Mouse (Mus musculus) left cerebral cortex, postnatal 14 days (tissue): ENCODE data around the gene Tmem94. TPM values are rescaled to one million over a fixed set of nuclear protein-coding genes. Genes with fewer than 3 reads are reported as not detected.
A peak's percentile ranks its signal among the peaks of the same experiment; 100 is the strongest.

Experiments used
- DNase-seq, 2 experiments: peaks; one replicate each; pipeline ENCODE4 v3.0.0; 2021 to 2022; ENCODE audit warnings: low spot score in 2 of 2, mixed read lengths in 1 of 2
- intact Hi-C: fragments of 180-260 bp; cut with DNase I; formaldehyde crosslinking; loops from one replicate; pipeline ENCODE4 v1.15.1; 2025
- total RNA-seq, 2 experiments: library from RNA; stranded (reverse); gene quantifications; 2 replicates each; pipeline ENCODE4 v1.2.3; 2021

Tmem94 gene
- total RNA-seq, 2 experiments from 2014 or later: 48.1 to 51.4 TPM

DNA sequence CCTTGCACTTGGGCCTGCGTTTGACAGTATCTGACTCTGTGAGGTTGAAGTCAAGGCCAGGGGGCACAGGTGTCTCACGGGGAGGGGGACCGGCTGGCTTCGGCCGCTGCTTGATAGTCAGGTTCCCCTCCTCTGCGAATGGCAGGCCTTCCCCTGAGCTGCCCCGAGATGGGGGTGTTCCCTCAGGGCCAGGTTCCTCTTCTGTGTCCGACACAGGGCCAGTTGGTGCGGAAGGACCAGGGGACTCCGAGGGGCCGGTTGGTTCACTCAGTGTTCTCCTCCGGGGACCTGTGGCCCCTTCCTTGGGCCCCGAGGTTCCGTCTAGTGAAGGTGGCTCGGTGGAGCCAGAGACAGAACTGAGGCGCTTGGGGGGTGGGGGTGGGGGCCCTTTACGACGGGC, 35.7 kb downstream of the Tmem94 start:
- intact Hi-C loops: no loop called here
- no peak for DNase-seq

DNA sequence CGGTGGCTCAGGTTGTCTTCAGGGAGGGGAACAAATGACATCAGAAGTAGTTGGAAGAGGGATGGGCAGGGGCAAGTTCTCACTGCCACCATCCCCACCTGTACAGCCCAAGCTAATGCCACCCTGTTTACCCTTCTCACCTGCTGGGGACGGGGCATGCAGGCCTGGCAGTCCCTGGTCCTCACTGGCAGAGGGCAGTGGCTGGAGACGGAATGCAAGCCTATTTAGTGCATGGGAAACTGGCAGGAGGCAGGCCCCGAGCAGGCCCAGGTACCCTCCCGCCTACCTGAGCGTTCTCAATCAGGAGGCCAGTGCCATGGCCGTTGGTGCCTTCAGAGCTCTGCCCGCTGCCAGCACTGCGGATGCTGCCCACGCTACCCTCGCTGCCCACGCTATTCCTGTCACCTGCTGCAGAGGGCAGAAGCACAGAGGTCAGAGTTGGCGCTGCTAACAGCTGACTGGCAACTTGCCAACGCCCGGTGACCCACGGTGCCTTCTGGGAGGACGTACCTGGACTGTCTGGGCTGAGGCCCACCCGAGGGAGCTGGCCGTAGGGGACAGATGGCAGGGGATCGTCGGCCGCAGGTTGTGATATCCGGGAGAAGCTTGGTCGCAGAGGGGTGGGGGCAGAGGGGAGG, 38.0 kb downstream of the Tmem94 start:
- DNase-seq: no peak
- intact Hi-C loops: no loop called here

DNA sequence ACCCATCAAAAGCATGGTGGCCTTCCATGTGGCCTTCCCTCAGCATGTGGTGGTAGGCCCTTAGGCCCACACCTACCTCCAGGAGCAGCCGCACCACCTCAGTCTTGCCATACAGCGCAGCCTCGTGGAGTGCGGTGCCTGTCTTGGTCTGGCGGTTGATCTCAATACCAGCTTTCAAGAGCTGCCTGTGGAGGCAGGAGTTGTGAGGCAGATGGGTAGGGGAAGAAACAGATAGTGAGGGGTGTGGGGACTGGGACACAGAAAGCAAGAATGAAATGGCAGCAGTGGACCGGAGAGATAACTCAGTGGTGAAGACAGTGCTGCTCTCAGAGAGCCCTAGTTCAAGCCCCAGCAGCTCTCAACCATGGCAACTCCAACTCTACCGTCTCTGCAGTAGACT, 39.8 kb downstream of the Tmem94 start:
- DNase-seq: no peak
- intact Hi-C loops: no loop called here

DNA sequence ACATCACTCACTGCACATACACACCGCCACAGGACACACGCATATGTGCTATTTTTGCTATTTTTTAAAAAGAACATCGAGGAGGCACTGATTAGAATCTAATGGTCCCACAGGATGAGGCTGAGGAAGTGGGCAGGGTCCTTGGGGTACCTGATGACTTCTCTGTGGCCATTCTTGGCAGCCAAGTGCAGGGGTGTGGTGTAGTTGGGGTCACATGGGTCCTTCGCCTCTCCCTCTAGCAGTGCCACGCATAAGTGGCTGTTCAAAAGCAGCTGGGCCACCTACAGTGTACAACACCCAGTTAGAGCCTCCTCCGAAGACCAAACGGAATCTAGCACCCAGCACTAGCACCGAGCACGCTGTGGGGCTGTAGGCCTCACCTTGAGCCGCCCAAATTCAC, 40.9 kb downstream of the Tmem94 start:
- DNase-seq: no peak
- intact Hi-C loops: no loop called here

DNA sequence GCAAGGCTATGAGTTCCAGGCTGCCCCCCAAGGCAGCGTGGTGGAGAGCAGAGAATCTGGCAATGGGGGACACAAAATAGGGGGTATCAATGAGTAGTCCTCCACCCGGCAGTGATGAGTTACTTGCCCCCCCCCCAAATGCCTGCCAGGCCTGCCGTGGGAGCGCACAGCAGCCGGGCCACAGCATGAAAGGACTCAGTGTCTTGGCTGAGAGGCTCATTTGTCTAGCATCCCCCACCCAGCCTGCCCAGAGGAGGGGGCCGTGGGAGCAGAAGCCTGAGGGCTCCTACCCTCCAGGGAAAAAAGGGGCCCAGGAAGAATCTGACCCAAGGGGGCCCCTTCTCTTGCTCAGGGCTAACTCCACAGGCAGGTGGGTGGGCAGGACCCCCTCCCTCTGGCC, 42.1 kb downstream of the Tmem94 start:
- peak in 1 of 2 experiments; percentile 39 for DNase-seq
- intact Hi-C loops: no loop called here

DNA sequence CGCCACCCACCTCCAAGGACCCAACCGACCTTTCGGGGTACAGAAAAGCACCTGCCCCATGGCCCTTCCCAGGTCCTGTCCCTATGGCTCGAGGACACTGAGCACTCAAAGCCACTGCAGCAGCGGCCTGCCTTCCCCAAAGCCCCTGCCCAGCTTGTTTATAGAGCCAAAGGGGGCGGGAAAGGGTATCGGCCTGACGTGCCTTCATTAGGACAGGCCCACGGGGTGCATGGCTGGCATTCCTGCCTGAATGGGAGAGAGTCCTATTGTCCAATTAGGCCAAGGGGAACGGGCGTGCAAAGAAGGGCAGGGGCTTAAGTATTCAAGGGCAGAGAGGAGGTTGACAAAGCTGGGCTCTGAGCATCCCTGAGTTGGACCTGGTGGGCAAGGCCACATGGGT, 42.7 kb downstream of the Tmem94 start:
- intact Hi-C loops: no loop called here
- DNase-seq: no peak

DNA sequence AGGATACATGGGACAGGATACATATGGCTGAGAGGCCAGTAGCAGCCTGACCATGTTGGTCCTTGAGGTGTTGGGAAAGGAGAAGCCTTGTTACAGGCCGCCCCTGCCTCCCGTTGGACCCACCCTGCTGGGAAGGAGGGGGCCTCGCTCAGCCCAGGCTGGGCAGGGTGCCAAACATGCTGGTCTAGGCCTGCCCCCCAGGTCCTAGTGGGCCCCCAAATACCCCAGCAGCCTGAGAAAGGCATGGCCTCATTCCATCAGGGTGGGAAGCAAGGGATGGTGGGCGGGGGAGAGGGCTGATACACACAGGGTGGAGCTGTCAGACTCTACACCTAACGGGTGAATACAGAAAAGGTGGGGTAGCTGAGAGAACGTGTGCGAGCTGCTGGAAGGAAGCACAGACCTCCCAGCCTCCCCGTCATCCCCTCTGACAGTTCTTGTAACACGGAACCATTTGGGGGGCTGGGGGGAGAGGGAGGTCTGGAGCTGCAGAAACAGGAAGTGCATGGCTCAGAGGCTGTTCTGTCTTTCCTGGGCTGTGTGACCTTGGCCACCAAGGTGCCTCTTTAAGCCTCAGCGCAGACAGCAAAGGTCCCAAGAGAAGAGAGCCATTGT, 43.6 kb downstream of the Tmem94 start:
- no peak for DNase-seq
- intact Hi-C loops: no loop called here

DNA sequence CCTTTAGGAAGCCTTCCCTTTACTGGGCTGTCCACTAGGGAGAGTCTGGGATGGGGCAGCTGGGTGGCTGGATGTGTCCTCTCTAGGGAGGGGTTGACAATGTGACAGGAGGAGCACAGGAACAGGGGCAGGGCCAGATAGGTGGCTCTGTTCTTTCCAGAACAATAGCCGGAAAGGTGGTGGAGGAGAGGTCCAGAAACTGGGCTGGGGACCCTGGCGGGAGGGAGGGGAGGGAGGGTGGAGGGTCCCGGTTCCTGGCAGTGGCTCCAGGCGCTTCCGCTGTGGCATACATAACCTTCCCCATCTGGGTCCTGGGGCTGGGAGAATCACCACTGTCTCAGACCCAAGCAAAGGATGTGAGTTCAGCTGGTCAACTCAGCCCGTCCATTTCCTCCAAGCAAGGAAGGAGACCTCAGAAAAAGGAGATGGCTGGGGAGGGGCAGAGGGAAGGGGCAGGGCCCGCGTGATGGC, 44.1 kb downstream of the Tmem94 start:
- intact Hi-C loops: no loop called here
- DNase-seq: no peak

DNA sequence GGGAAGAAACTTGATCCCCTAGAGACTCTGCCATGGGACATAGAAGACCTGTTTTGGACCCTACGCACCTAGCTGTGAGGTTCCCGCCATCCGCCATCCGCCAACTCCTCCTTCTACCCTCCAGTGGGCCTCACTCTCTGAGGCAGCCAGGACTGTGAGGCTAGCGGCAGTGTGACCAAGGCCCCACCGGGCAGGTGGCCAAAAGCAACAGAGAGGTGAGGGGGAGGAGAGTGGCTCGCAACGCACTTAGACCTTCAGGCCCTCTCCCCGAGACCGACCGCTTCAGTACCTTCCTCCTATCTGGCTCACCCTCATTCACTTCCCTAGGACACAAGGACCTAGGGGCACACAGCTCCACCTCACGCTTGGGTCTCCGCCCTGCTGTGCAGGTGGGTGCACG, 45.1 kb downstream of the Tmem94 start:
- intact Hi-C loops: loop anchor here (5.0 kb wide), 2 partner anchors 33 to 178 kb away; no protein-coding TSS in a partner anchor
- no peak for DNase-seq

DNA sequence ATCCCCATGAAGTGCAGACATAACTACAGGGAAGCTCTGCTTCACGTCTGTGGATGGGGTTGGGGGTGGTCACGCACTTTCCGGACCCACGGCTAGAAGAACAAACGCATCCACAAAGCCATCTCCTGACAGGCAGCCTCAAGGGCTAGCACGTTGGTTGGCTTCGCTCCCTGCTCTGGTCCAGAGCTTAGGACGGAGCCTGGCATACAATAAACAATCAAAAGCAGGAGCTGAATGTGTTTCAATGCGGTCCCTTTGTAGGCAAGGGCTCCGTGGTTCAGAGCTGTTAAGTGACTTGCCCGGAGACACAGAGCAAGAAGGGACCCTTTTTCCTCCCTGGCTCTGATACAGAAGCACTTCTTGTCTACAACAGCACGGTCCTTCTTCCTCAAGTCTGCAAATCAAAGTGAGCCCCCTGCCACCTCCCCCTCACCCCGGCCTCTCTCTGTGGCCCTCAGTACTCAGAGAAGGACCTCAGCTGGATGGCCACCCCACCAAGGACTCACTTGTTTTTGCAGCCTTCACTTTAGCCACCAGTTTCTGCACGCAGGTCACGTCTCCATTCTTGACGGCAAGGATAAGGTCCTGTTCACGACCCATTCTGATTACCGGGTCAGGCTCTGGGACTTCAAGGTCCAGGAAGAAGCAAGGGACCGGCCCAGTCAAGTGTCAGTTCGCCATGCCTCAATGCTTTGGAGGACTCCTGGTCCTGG, 46.3 kb downstream of the Tmem94 start:
- intact Hi-C loops: loop anchor here (2.0 to 5.0 kb wide), 3 partner anchors 34 to 179 kb away; no protein-coding TSS in a partner anchor
- peak in 1 of 2 experiments; percentile 37 for DNase-seq

DNA sequence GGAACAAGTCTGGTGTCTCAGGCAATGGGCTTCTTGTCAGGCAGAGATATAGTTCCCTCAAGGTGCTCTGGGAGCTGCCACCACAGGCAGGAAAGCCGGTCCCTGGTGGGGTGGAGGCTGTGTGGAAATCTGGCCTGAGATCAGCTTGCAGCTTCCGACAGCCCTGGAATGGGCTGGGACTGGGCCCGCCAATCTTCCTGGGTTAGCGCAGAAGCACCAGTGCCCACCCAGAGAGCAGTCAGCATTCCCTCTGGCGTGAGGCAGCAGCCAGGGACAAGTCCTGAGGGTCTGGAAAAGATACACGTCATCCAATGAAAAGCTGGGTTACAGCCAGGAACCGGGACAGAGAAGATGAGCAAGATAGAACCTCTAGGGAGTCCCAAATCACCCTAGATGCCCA, 46.9 kb downstream of the Tmem94 start:
- DNase-seq: no peak
- intact Hi-C loops: loop anchor here (2.0 to 5.0 kb wide), 3 partner anchors 35 to 180 kb away; no protein-coding TSS in a partner anchor

DNA sequence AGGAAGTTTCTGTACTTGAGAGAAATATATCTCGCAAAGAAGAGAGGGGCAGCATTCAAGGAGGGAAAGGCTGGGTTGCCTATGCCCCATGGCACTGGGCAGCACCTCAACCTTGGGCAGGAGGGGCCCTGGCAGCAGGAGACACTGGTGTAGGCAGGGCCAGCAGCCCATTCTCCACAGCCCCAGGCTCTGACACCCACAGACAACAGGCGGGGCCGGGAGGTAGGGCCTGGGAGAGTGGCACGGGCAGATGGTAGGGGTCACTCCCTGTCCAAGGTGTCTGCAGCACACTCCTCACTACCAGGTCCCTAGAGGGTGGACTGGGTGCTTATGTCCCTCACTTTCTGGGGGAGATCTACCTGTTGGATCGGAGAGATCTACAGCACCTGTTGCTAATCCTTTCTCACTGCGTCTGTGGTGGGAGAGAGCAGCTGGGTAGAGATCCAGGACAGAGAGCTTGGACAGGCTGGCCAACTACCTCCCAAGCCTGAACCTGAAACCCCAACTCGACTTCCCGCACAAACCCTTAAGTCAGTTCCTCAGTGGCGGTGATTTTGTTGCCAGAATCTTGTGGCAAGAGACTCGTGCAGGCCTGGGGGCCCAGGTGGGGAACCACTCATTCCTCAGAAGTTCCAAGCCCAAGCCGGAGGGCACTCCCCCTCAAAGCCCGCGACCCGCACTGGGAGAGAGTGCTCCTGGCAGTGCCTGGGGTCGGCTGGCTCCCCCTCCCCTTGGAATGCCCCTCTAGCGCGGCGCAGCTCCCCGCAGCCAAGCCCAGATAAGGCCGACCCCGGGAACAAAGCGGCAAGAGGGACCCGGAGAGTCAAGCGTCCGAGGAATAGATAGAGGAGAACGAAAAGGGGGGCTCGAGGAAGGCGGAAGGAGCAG, 47.5 kb downstream of the Tmem94 start:
- no peak for DNase-seq
- intact Hi-C loops: loop anchor here (2.0 to 5.0 kb wide), 3 partner anchors 35 to 180 kb away; no protein-coding TSS in a partner anchor

DNA sequence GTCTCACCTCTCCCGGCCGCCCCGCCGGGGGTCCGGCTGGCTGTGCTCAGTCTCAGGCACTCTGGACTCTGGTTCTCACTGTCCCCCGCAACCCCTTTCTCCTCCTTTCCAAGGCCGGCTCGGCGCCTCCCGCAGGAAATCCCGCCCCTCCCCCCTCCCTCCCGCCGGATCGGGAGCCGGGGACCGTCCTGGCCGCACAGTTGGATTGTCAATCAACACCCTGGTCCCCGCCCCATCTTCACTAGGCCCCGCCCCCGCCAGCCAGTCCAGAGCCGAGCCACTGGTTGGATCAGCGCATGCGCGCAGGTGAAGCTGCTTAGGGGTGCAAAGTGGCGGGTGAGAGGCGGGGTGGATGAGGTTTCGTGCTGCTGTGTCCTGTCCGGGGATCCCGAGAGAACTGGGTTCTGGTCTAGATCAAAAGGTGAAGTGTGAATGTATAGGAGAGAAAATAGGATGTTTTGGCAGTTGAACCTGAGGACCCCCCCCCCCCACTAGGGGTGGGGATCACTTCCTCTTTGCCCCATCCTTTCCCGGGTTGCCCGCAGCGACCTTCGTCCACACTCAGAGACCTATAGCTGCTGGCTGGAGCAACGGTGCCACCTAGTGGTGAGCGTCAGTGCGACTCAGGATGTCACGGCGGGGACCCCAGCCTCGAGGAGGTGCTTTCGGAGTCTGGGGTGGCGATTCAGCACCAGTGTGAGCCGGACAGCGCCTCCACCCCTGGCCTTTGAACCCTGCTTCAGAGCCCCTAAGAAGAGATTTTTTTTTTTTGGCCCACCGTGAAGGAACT, 48.5 kb downstream of the Tmem94 start, which contains the start of gene Caskin2:
TSS of gene Caskin2 (minus strand) at position 133 of the 790 bp plus-strand sequence.
- peak; percentile 87 to 90 for DNase-seq
- intact Hi-C loops: loop anchor here (1.0 to 5.0 kb wide), 4 partner anchors 36 to 181 kb away; no protein-coding TSS in a partner anchor

DNA sequence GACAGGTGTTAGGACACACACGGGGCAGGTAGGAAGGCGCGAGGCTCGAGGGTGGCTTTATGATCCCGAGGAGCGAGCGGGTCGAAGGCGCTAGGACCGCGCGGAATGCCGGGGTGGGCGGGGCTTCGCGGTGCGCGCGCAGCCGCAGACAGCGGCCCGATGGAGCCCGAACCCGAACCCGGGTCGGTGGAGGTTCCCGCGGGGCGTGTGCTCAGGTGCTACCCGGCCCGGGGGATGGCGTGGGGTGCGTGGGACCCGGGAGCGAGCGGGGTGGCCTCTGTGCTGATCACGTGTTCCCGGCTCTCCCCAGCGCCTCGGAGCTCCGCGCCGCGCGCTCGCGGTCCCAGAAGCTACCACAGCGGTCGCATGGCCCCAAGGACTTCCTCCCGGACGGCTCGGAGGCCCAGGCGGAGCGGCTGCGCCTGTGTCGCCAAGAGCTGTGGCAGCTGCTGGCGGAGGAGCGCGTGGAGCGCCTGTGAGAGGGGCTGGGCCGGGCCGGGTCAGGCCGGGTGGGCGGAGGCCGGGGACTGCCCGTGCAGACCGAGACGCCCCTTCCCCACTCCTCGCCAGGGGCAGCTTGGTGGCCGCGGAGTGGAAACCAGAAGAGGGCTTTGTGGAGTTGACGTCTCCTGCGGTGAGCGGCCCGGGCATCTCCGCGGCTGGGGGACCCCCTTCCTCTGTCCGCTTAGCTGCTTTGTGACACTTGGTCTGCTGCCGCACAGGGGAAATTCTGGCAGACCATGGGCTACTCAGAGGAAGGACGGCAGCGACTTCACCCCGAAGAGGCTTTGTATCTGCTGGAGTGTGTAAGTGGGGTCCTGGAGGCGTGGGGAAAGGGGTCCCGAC, 49.6 kb downstream of the Tmem94 start, which contains the start of gene Tsen54:
TSS of gene Tsen54 (plus strand) at position 120 of the 846 bp plus-strand sequence.
- intact Hi-C loops: loop anchor here (1.0 to 5.0 kb wide), 3 partner anchors 38 to 183 kb away; no protein-coding TSS in a partner anchor
- peak; percentile 66 to 87 for DNase-seq

DNA sequence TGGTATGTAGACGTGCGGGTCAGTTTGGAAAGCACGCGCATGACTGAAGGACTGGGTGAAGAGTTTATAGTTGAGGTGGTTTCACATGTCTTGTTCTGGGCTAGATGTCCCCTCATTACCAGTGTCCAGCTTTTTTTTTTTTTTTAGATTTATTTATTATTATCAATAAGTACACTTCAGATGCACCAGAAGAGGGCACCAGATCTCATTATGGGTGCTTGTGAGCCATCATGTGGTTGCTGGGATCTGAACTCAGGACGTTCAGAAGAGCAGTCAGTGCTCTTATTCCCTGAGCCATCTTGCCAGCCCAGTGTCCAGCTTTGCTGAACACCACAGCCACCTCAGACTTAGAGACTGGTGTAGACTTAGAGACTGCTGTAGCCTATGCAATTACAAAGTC, 52.1 kb downstream of the Tmem94 start:
- intact Hi-C loops: no loop called here

DNA sequence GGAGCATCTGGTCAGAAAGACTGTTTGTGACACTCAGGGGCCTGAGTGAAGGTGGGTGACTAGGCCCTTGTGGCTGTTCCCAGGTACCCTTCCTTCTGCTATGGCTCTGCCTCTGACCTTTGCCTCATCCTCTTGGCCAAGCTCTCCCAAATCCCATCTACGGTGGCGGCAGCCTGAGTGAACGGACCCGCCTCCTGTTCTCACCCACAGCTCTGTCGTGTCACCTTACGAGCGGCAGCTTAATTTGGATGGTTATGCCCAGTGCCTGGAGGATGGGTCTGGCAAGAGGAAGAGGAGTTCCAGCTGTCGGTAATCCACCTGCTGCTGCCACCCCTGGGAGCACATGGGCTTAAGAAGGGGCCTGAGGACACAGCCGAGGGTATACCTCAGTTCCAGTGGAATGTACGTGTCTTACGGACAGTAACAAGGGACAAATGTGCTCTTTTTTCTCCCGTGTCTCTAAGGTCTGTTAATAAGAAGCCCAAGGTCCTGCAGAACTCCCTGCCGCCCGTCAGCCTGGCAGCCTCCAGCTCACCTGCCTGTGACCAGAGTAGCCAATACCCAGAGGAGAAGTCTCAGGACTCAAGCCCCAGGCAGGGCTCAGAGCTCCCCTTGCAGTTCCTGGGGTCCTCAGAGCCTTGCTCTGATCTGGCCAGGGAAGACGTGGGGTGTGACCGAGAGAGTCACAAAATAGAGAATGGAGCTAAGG, 54.8 kb downstream of the Tmem94 start:
- no peak for DNase-seq
- intact Hi-C loops: no loop called here

More for the DNA sequence above, 52.1 kb downstream of the Tmem94 start:
- DNase-seq: no peak

DNA sequence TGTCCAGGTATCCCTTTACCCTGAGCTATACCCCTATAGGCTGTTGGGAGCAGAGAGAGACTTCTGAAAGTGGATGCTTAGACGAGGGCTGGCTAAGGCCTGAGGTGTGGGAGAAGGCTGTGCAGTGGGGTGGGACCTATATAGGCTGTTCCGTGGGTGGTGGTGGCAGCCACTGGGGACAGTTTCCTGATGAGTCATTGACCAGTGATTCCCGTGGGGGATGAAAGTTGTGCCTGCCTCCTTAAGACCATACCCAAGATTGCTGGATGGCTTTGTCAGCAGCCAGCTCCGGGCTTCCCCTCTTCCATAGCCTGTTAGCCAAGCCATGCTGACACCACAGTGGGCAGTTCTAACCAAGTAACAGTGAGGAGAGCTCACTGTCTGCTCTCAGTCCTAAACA, 55.8 kb downstream of the Tmem94 start:
- no peak for DNase-seq
- intact Hi-C loops: no loop called here
